Mouse (Mus musculus) forebrain, embryonic 10.5 days (tissue): Measurements from ENCODE around the gene Arhgap32. TPM values are rescaled to one million over a fixed set of nuclear protein-coding genes. Genes with fewer than 3 reads are reported as not detected.

ENCODE experiments used
- DNase-seq: peaks from one replicate; pipeline ENCODE4 v3.0.0-alpha.2; 2017; ENCODE audit warnings: low spot score; ENCODE audit errors: extremely low spot score
- H3K27ac ChIP-seq: fragments of 300-500 bp; sonication (generic); 2 replicates; pipeline ENCODE4 v1.5.1; 2016; ENCODE audit warnings: mild to moderate bottlenecking
- H3K27me3 ChIP-seq: fragments of 300-500 bp; sonication (generic); 2 replicates; pipeline ENCODE4 v1.6.1; 2016; ENCODE audit warnings: mild to moderate bottlenecking; ENCODE audit not compliant: poor library complexity, severe bottlenecking
- H3K36me3 ChIP-seq: fragments of 300-500 bp; sonication (generic); replicated peaks from 2 replicates; pipeline ENCODE4 v1.6.1; 2016; ENCODE audit warnings: mild to moderate bottlenecking, moderate library complexity
- H3K4me1 ChIP-seq: fragments of 300-500 bp; sonication (generic); 2 replicates; pipeline ENCODE4 v1.6.1; 2016
- H3K4me3 ChIP-seq: fragments of 300-500 bp; sonication (generic); 2 replicates; pipeline ENCODE4 v1.5.1; 2016; ENCODE audit warnings: mild to moderate bottlenecking, moderate library complexity
- H3K9me3 ChIP-seq: fragments of 300-500 bp; sonication (generic); 2 replicates; pipeline ENCODE4 v1.6.1; 2016; ENCODE audit warnings: mild to moderate bottlenecking, moderate library complexity
- WGBS: fragments of 180-500 bp; shearing (Covaris S2); methylation state at CpG from one replicate; pipeline ENCODE4 v1.1.7; 2016; 5-methylcytosine and 5-hydroxymethylcytosine counted together
- polyA plus RNA-seq: library from polyadenylated mRNA; unstranded; fragments of >200 nt; fragmentation: Nextera tagmentation; extraction: Ambion mirVana; gene quantifications from 2 replicates; pipeline ENCODE4 v1.2.1, GENCODE M21; 2016

The Arhgap32 gene
- 3.6 and 4.5 TPM in 2 replicates for polyA plus RNA-seq

- peaks cover 4% of the 10 kb centered on the region; the same call in 1 of the 2 replicates for H3K9me3 ChIP-seq
- no peaks in the 10 kb centered on the region for H3K27me3 ChIP-seq
- no peak within 1 kb of the TSS for H3K4me3 ChIP-seq
- no peak for DNase-seq
- H3K27ac ChIP-seq: no peak within 1 kb of the TSS
- H3K4me1 ChIP-seq: no peaks in the 10 kb centered on the region
- H3K36me3 ChIP-seq: no peaks in the 10 kb centered on the region
- WGBS: 93% methylated on average over 1 of the region's 1 CpGs
Measured at GRCm38 (mm10) chr9:32115786-32116185, at the start of gene Arhgap32. Gene Arhgap32, plus strand, starts transcription at chr9:32116136.

GRCm38 (mm10) chr9:32072778-32073177 is 43.2 kb upstream of the Arhgap32 start:
- no peaks in the 10 kb centered on the region for H3K4me1 ChIP-seq
- DNase-seq: no peak
- WGBS: 91% methylated on average over 6 of the region's 6 CpGs
- no peaks in the 10 kb centered on the region for H3K27me3 ChIP-seq
- no peaks in the 10 kb centered on the region for H3K9me3 ChIP-seq
- H3K4me3 ChIP-seq: no peak overlapping the region
- H3K27ac ChIP-seq: no peak overlapping the region
- H3K36me3 ChIP-seq: peaks cover 14% of the 10 kb centered on the region

- H3K27me3 ChIP-seq: no peaks in the 10 kb centered on the region
- 73% methylated on average over 4 of the region's 4 CpGs for WGBS
- peaks cover 14% of the 10 kb centered on the region for H3K4me1 ChIP-seq
- H3K4me3 ChIP-seq: no peak overlapping the region
- H3K27ac ChIP-seq: no peak overlapping the region
- no peak for DNase-seq
- H3K36me3 ChIP-seq: no peaks in the 10 kb centered on the region
- H3K9me3 ChIP-seq: no peaks in the 10 kb centered on the region
Measured at GRCm38 (mm10) chr9:32088106-32088776, 27.7 kb upstream of the Arhgap32 start.

- H3K9me3 ChIP-seq: no peaks in the 10 kb centered on the region
- WGBS: 71% methylated on average over 3 of the region's 3 CpGs
- H3K36me3 ChIP-seq: no peaks in the 10 kb centered on the region
- no peak overlapping the region for H3K4me3 ChIP-seq
- no peaks in the 10 kb centered on the region for H3K27me3 ChIP-seq
- H3K27ac ChIP-seq: no peak overlapping the region
- H3K4me1 ChIP-seq: peaks cover 20% of the 10 kb centered on the region
- DNase-seq: no peak
Measured at GRCm38 (mm10) chr9:32088882-32089281, 27.1 kb upstream of the Arhgap32 start.

- Histone ChIP-seq H3K4me1 (peaks cover 39% of the 10 kb centered on the region), H3K9me3 (no peaks in the 10 kb centered on the region), H3K27me3 (no peaks in the 10 kb centered on the region), H3K36me3 (no peaks in the 10 kb centered on the region), H3K4me3 (no peak overlapping the region), H3K27ac (no peak overlapping the region)
- WGBS: 68% methylated on average over 2 of the region's 2 CpGs
- no peak for DNase-seq
Measured at GRCm38 (mm10) chr9:32093456-32093855, 22.5 kb upstream of the Arhgap32 start.

GRCm38 (mm10) chr9:32094351-32095120 is 21.4 kb upstream of the Arhgap32 start:
- Histone ChIP-seq H3K4me1 (peaks cover 36% of the 10 kb centered on the region), H3K27me3 (no peaks in the 10 kb centered on the region), H3K4me3 (no peak overlapping the region), H3K27ac (no peak overlapping the region), H3K36me3 (no peaks in the 10 kb centered on the region), H3K9me3 (no peaks in the 10 kb centered on the region)
- DNase-seq: no peak
- WGBS: 73% methylated on average over 13 of the region's 13 CpGs

GRCm38 (mm10) chr9:32095511-32095910 is 20.4 kb upstream of the Arhgap32 start:
- no peaks in the 10 kb centered on the region for H3K27me3 ChIP-seq
- no peaks in the 10 kb centered on the region for H3K9me3 ChIP-seq
- H3K27ac ChIP-seq: no peak overlapping the region
- no peak for DNase-seq
- H3K4me3 ChIP-seq: no peak overlapping the region
- H3K36me3 ChIP-seq: no peaks in the 10 kb centered on the region
- 89% methylated on average over 4 of the region's 4 CpGs for WGBS
- H3K4me1 ChIP-seq: peaks cover 36% of the 10 kb centered on the region

GRCm38 (mm10) chr9:32096541-32096940 is 19.4 kb upstream of the Arhgap32 start:
- Histone ChIP-seq H3K36me3 (no peaks in the 10 kb centered on the region), H3K27ac (no peak overlapping the region), H3K9me3 (no peaks in the 10 kb centered on the region), H3K27me3 (no peaks in the 10 kb centered on the region), H3K4me3 (no peak overlapping the region), H3K4me1 (peaks cover 36% of the 10 kb centered on the region)
- DNase-seq: no peak
- WGBS: 84% methylated on average over 7 of the region's 7 CpGs

GRCm38 (mm10) chr9:32097123-32097522 is 18.8 kb upstream of the Arhgap32 start:
- Histone ChIP-seq H3K27me3 (no peaks in the 10 kb centered on the region), H3K4me1 (peaks cover 36% of the 10 kb centered on the region), H3K9me3 (no peaks in the 10 kb centered on the region), H3K4me3 (no peak overlapping the region), H3K36me3 (no peaks in the 10 kb centered on the region), H3K27ac (no peak overlapping the region)
- 92% methylated on average over 4 of the region's 4 CpGs for WGBS
- DNase-seq: no peak

GRCm38 (mm10) chr9:32098425-32099155 is 17.3 kb upstream of the Arhgap32 start:
- no peak for DNase-seq
- Histone ChIP-seq H3K9me3 (no peaks in the 10 kb centered on the region), H3K36me3 (no peaks in the 10 kb centered on the region), H3K4me3 (no peak overlapping the region), H3K27ac (no peak overlapping the region), H3K4me1 (peaks cover 29% of the 10 kb centered on the region), H3K27me3 (no peaks in the 10 kb centered on the region)
- 90% methylated on average over 9 of the region's 9 CpGs for WGBS

- 94% methylated on average over 8 of the region's 8 CpGs for WGBS
- Histone ChIP-seq H3K36me3 (no peaks in the 10 kb centered on the region), H3K9me3 (no peaks in the 10 kb centered on the region), H3K4me1 (peaks cover 12% of the 10 kb centered on the region), H3K4me3 (no peak overlapping the region), H3K27me3 (no peaks in the 10 kb centered on the region), H3K27ac (no peak overlapping the region)
- no peak for DNase-seq
Measured at GRCm38 (mm10) chr9:32100561-32100960, 15.4 kb upstream of the Arhgap32 start.

- Histone ChIP-seq H3K4me1 (peaks cover 5% of the 10 kb centered on the region), H3K36me3 (no peaks in the 10 kb centered on the region), H3K9me3 (no peaks in the 10 kb centered on the region), H3K4me3 (no peak overlapping the region), H3K27me3 (no peaks in the 10 kb centered on the region), H3K27ac (no peak overlapping the region)
- no peak for DNase-seq
- WGBS: 84% methylated on average over 2 of the region's 2 CpGs
Measured at GRCm38 (mm10) chr9:32101488-32101887, 14.4 kb upstream of the Arhgap32 start.

- H3K27me3 ChIP-seq: no peaks in the 10 kb centered on the region
Measured at GRCm38 (mm10) chr9:32104670-32105069, 11.3 kb upstream of the Arhgap32 start.

More at GRCm38 (mm10) chr9:32104670-32105069, 11.3 kb upstream of the Arhgap32 start:
- H3K27ac ChIP-seq: no peak overlapping the region
- WGBS: 89% methylated on average over 8 of the region's 8 CpGs
- H3K9me3 ChIP-seq: no peaks in the 10 kb centered on the region
- H3K36me3 ChIP-seq: no peaks in the 10 kb centered on the region
- no peaks in the 10 kb centered on the region for H3K4me1 ChIP-seq
- no peak overlapping the region for H3K4me3 ChIP-seq
- no peak for DNase-seq
